Mouse (Mus musculus) neutrophil, adult 65 days (primary cell): Measurements from ENCODE around the gene 9130230L23Rik. TPM values are rescaled to one million over a fixed set of nuclear protein-coding genes. Genes with fewer than 3 reads are reported as not detected.

ENCODE experiments used
- total RNA-seq: library from RNA; stranded (reverse); gene quantifications from 2 replicates; pipeline ENCODE4 v1.2.4, GENCODE M21; 2023

The 9130230L23Rik gene
- total RNA-seq = 5.1 and 7.2 TPM in 2 replicates

GRCm38 (mm10) chr5:66004134-66004925, at the start of gene 9130230L23Rik:
Gene 9130230L23Rik, minus strand, starts transcription at chr5:66004285.

GRCm38 (mm10) chr5:65934783-65935182, 69.3 kb downstream of the 9130230L23Rik start, which contains the start of gene Chrna9:
Gene Chrna9, plus strand, starts transcription at chr5:65934921.

Other genes with a start within 250 kb of the 9130230L23Rik start
- 27.1 and 43.5 TPM in 2 replicates for gene N4bp2, start 240.8 kb downstream of the 9130230L23Rik start, total RNA-seq
- 20.1 and 23.7 TPM in 2 replicates for gene Rhoh, start 143.1 kb downstream of the 9130230L23Rik start, total RNA-seq
- gene Chrna9, start 69.4 kb downstream of the 9130230L23Rik start, total RNA-seq = not detected in 2 replicates
- 71.7 and 99.1 TPM in 2 replicates for gene Rbm47, start 168.8 kb upstream of the 9130230L23Rik start, total RNA-seq